Mouse (Mus musculus) MEL (cell line): ENCODE measurements around the gene Ctsf. TPM values are rescaled to one million over a fixed set of nuclear protein-coding genes. Genes with fewer than 3 reads are reported as not detected.

Experiments
- DNase-seq: peaks from one replicate; pipeline ENCODE4 v3.0.0; 2011; ENCODE audit warnings: low read depth, low spot score
- H3K27ac ChIP-seq: 2 replicates; pipeline ENCODE4 v1.5.1; 2012; ENCODE audit warnings: low read depth, mild to moderate bottlenecking, control low read depth, low read length, moderate library complexity; ENCODE audit not compliant: control insufficient read depth
- H3K27me3 ChIP-seq, 2 experiments: fragments of 150-350 bp in 1 of 2; sonication (generic) in 1 of 2; 2 replicates each; pipeline ENCODE4 v1.6.1; 2012; ENCODE audit warnings: low read length in 2 of 2, mild to moderate bottlenecking in 2 of 2, improper control_type of control experiment in 1 of 2, moderate library complexity in 1 of 2; ENCODE audit not compliant: insufficient read depth in 2 of 2, control insufficient read depth in 1 of 2
- H3K36me3 ChIP-seq, 2 experiments: 2 replicates each; pipeline ENCODE4 v1.6.1; 2012 to 2014; ENCODE audit warnings: low read length in 2 of 2, improper control_type of control experiment in 1 of 2, inconsistent platforms in 1 of 2, mild to moderate bottlenecking in 1 of 2; ENCODE audit not compliant: insufficient read depth in 2 of 2, control insufficient read depth in 1 of 2
- H3K4me1 ChIP-seq, 2 experiments: fragments of 150-350 bp in 1 of 2; sonication (generic) in 1 of 2; 2 replicates each; pipeline ENCODE4 v1.6.1; 2012; ENCODE audit warnings: low read length in 2 of 2, improper control_type of control experiment in 1 of 2, mild to moderate bottlenecking in 1 of 2; ENCODE audit not compliant: insufficient read depth in 2 of 2, control insufficient read depth in 1 of 2
- H3K4me3 ChIP-seq, 2 experiments: fragments of 150-350 bp in 1 of 2; sonication (generic) in 1 of 2; 2 replicates each; pipeline ENCODE4 v1.5.1; 2012; ENCODE audit warnings: low read depth in 2 of 2, low read length in 2 of 2, mild to moderate bottlenecking in 2 of 2, moderate library complexity in 2 of 2, control low read depth in 1 of 2, improper control_type of control experiment in 1 of 2; ENCODE audit not compliant: control insufficient read depth in 1 of 2, insufficient read depth in 1 of 2
- H3K79me2 ChIP-seq: 2 replicates; pipeline ENCODE4 v1.6.1; 2012; ENCODE audit warnings: mild to moderate bottlenecking, low read length, moderate library complexity; ENCODE audit not compliant: control insufficient read depth, poor library complexity, insufficient read depth
- H3K9ac ChIP-seq: 2 replicates; pipeline ENCODE4 v1.6.1; 2012; ENCODE audit warnings: low read depth, mild to moderate bottlenecking, control low read depth, low read length, moderate library complexity; ENCODE audit not compliant: control insufficient read depth, poor library complexity, severe bottlenecking
- H3K9me3 ChIP-seq: fragments of 150-350 bp; sonication (generic); replicated peaks from 2 replicates; pipeline ENCODE4 v1.6.1; 2012; ENCODE audit warnings: mild to moderate bottlenecking, low read length, improper control_type of control experiment, moderate library complexity; ENCODE audit not compliant: insufficient read depth
- CHD1 ChIP-seq: IDR thresholded peaks from 2 replicates; pipeline ENCODE4 v1.6.1; 2012; ENCODE audit warnings: low read depth, mild to moderate bottlenecking, inconsistent platforms, low read length, improper control_type of control experiment
- CHD2 ChIP-seq: IDR thresholded peaks from 2 replicates; pipeline ENCODE4 v1.6.1; 2011; ENCODE audit warnings: low read length, improper control_type of control experiment
- CTCF ChIP-seq, 3 experiments: IDR thresholded peaks in 2 of 3; conservative IDR thresholded peaks in 1 of 3; 2 replicates each; pipeline ENCODE4 v1.5.1; 2011 to 2012; ENCODE audit warnings: low read length in 3 of 3, low read depth in 2 of 3, mild to moderate bottlenecking in 2 of 3, improper control_type of control experiment in 1 of 3, inconsistent platforms in 1 of 3, mixed read lengths in 1 of 3, moderate library complexity in 1 of 3; ENCODE audit not compliant: control insufficient read depth in 1 of 3, insufficient read depth in 1 of 3, poor library complexity in 1 of 3, severe bottlenecking in 1 of 3
- E2F4 ChIP-seq: IDR thresholded peaks from 2 replicates; pipeline ENCODE4 v1.6.1; 2011; ENCODE audit warnings: low read depth, low read length, improper control_type of control experiment, borderline replicate concordance
- ELF1 ChIP-seq: IDR thresholded peaks from 2 replicates; pipeline ENCODE4 v1.6.1; 2014; ENCODE audit warnings: low read depth, mild to moderate bottlenecking, inconsistent platforms, low read length, improper control_type of control experiment, moderate library complexity
- ETS1 ChIP-seq: IDR thresholded peaks from 2 replicates; pipeline ENCODE4 v1.6.1; 2012; ENCODE audit warnings: low read depth, mild to moderate bottlenecking, inconsistent platforms, low read length, improper control_type of control experiment, moderate library complexity
- GABPA ChIP-seq: IDR thresholded peaks from 2 replicates; pipeline ENCODE4 v1.6.1; 2012; ENCODE audit warnings: low read depth, mild to moderate bottlenecking, inconsistent platforms, low read length, improper control_type of control experiment, moderate library complexity
- GATA1 ChIP-seq: IDR thresholded peaks from 2 replicates; pipeline ENCODE4 v1.6.1; 2011; ENCODE audit warnings: low read depth, low read length, improper control_type of control experiment
- HCFC1 ChIP-seq: IDR thresholded peaks from 2 replicates; pipeline ENCODE4 v1.6.1; 2012; ENCODE audit warnings: low read depth, mild to moderate bottlenecking, inconsistent platforms, low read length, improper control_type of control experiment, moderate library complexity
- JUND ChIP-seq: IDR thresholded peaks from 2 replicates; pipeline ENCODE4 v1.6.1; 2011; ENCODE audit warnings: low read depth, mild to moderate bottlenecking, improper control_type of control experiment, low read length
- MAFK ChIP-seq: IDR thresholded peaks from 2 replicates; pipeline ENCODE4 v1.6.1; 2011; ENCODE audit warnings: low read depth, mild to moderate bottlenecking, low read length, improper control_type of control experiment, borderline replicate concordance
- MAZ ChIP-seq: IDR thresholded peaks from 2 replicates; pipeline ENCODE4 v1.6.1; 2012; ENCODE audit warnings: low read depth, mild to moderate bottlenecking, inconsistent platforms, low read length, improper control_type of control experiment
- MYB ChIP-seq: IDR thresholded peaks from 2 replicates; pipeline ENCODE4 v1.6.1; 2011; ENCODE audit warnings: mild to moderate bottlenecking, low read depth, low read length, improper control_type of control experiment
- MYC ChIP-seq: IDR thresholded peaks from 2 replicates; pipeline ENCODE4 v1.6.1; 2011; ENCODE audit warnings: low read depth, mild to moderate bottlenecking, low read length, improper control_type of control experiment, moderate library complexity
- NRF1 ChIP-seq: IDR thresholded peaks from 2 replicates; pipeline ENCODE4 v1.6.1; 2014; ENCODE audit warnings: low read depth, mild to moderate bottlenecking, inconsistent platforms, low read length, improper control_type of control experiment, moderate library complexity; ENCODE audit not compliant: poor library complexity, insufficient read depth, severe bottlenecking
- POLR2A ChIP-seq, 2 experiments: IDR thresholded peaks; 2 replicates each; pipeline ENCODE4 v1.6.1; 2011 to 2012; ENCODE audit warnings: low read length in 2 of 2, mild to moderate bottlenecking in 2 of 2, control low read depth in 1 of 2, improper control_type of control experiment in 1 of 2, low read depth in 1 of 2, moderate library complexity in 1 of 2; ENCODE audit not compliant: control insufficient read depth in 1 of 2, insufficient read depth in 1 of 2, poor library complexity in 1 of 2
- POLR2AphosphoS2 ChIP-seq: IDR thresholded peaks from 2 replicates; pipeline ENCODE4 v1.6.1; 2011; ENCODE audit warnings: low read length, improper control_type of control experiment
- POLR2AphosphoS5 ChIP-seq: IDR thresholded peaks from 2 replicates; pipeline ENCODE4 v1.6.1; 2012; ENCODE audit warnings: low read depth, borderline replicate concordance, mild to moderate bottlenecking, inconsistent platforms, low read length, moderate library complexity, mixed read lengths
- RAD21 ChIP-seq: IDR thresholded peaks from 2 replicates; pipeline ENCODE4 v1.6.1; 2011; ENCODE audit warnings: mild to moderate bottlenecking, low read depth, low read length, improper control_type of control experiment
- RCOR1 ChIP-seq: IDR thresholded peaks from 2 replicates; pipeline ENCODE4 v1.6.1; 2012; ENCODE audit warnings: low read depth, mild to moderate bottlenecking, inconsistent platforms, low read length, improper control_type of control experiment
- SIN3A ChIP-seq: IDR thresholded peaks from 2 replicates; pipeline ENCODE4 v1.6.1; 2012; ENCODE audit warnings: low read length, improper control_type of control experiment, inconsistent platforms
- SMC3 ChIP-seq: IDR thresholded peaks from 2 replicates; pipeline ENCODE4 v1.6.1; 2011; ENCODE audit warnings: low read depth, low read length, improper control_type of control experiment
- TAL1 ChIP-seq: IDR thresholded peaks from 2 replicates; pipeline ENCODE4 v1.6.1; 2012; ENCODE audit warnings: mild to moderate bottlenecking, inconsistent platforms, low read length, moderate library complexity, mixed read lengths
- TCF12 ChIP-seq: IDR thresholded peaks from 2 replicates; pipeline ENCODE4 v1.6.1; 2014; ENCODE audit warnings: low read depth, mild to moderate bottlenecking, inconsistent platforms, low read length, improper control_type of control experiment, moderate library complexity
- UBTF ChIP-seq: IDR thresholded peaks from 2 replicates; pipeline ENCODE4 v1.6.1; 2012; ENCODE audit warnings: low read depth, mild to moderate bottlenecking, inconsistent platforms, low read length, improper control_type of control experiment, moderate library complexity, borderline replicate concordance; ENCODE audit not compliant: insufficient read depth
- USF1 ChIP-seq: IDR thresholded peaks from 2 replicates; pipeline ENCODE4 v1.6.1; 2014; ENCODE audit warnings: low read depth, mild to moderate bottlenecking, inconsistent platforms, low read length, improper control_type of control experiment, moderate library complexity
- ZC3H11A ChIP-seq: IDR thresholded peaks from 2 replicates; pipeline ENCODE4 v1.6.1; 2012; ENCODE audit warnings: low read depth, mild to moderate bottlenecking, inconsistent platforms, low read length, improper control_type of control experiment
- ZKSCAN1 ChIP-seq: IDR thresholded peaks from 2 replicates; pipeline ENCODE4 v1.6.1; 2012; ENCODE audit warnings: low read depth, mild to moderate bottlenecking, inconsistent platforms, low read length, improper control_type of control experiment, moderate library complexity
- ZNF384 ChIP-seq: IDR thresholded peaks from 2 replicates; pipeline ENCODE4 v1.6.1; 2012; ENCODE audit warnings: low read depth, mild to moderate bottlenecking, inconsistent platforms, low read length, improper control_type of control experiment
- polyA plus RNA-seq, 2 experiments: library from polyadenylated mRNA; stranded (reverse) in 1 of 2; unstranded in 1 of 2; fragments of >175 nt in 1 of 2; fragments of >200 nt in 1 of 2; gene quantifications; 2 replicates each; pipeline versions ENCODE4 v1.2.1 to v1.2.4; 2012; ENCODE audit warnings: low replicate concordance in 2 of 2, low read depth in 1 of 2; ENCODE audit not compliant: insufficient read length in 2 of 2, insufficient read depth in 1 of 2, missing spikeins in 1 of 2
- total RNA-seq: library from RNA; depleted of rRNA; stranded (reverse); fragments of 300-350 nt; gene quantifications from 2 replicates; pipeline ENCODE4 v1.2.3, GENCODE M21; 2012

The Ctsf gene
- total and polyA plus RNA-seq, 3 experiments, result not detected

DNA sequence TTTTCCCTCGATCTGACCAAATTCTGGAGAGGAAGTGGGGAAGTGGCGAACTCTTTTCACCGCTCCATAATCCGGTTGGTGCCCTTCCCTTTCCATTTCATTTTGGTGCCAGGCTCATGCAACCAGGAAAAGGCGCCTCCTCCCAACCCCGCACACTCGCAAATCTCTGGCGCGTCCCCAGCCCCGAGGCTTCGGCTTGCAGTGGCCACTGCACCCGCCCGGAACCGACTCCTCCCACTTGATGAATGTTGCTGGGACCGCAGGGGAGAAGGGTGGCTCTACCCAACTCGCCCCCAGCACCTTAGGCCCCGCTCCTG is 44.2 kb upstream of the Ctsf start:
- Histone ChIP-seq H3K9me3 (no peaks in the 10 kb centered on the region), H3K4me1 (peaks cover 0 to 4% of the 10 kb centered on the region in 2 experiments; a peak in 2 of 4 replicates), H3K36me3 (peaks cover 5 to 31% of the 10 kb centered on the region in 2 experiments), H3K79me2 (peaks cover 60% of the 10 kb centered on the region), H3K27me3 (no peaks in the 10 kb centered on the region), H3K27ac (peak overlapping the region; percentile 91; the same call in 1 of the 2 replicates)
- no peak for DNase-seq
- TF ChIP-seq UBTF (0 out of 2 replicates have a peak, but pooled peaks have one; percentile 33), ZNF384 (no peak)
- TF ChIP-seq, all 39 proteins: peak for 1
- H3K9ac ChIP-seq, result peak overlapping the region; percentile 88
- H3K4me3 ChIP-seq, result peak overlapping the region; percentile 67 to 68

DNA sequence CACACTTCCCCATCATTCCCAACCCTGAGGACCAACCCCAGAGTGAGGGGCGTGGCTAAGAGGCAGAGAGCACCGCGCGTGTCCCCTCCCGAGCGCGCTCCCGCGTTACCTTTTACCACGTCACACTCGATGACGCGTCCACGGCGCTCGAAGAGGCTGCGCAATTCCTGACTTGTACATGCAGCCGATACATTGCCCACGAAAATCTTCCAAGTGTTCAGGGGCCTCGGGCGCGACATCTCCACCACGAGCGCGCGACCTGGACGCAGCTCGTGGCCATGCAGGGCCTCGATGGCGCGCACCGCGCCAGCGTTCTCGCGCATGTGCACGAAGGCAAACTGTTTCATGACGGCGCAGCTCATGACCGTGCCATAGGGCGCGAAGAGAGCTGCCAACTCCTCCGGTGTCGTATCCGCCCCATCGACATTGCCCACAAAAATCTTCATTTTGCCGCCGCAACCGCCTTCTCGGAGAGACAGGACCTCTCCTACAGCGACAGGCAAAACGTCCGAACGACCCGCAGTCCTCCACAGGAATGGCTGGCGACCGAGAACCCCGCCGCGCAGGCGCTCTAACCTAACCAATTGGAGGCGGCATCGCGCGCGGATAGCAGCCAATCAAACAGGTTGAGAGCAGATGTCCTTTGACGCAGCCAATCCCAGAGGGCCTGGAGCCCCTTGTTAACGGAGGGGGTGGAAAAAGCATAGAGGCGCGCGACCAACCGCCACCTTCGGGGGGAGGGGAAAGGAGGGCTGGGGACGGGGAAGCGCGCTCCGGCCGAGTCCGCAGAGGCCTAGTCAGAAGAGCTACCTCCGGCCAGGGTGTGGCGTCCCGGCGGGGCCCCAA is 43.6 kb upstream of the Ctsf start, which contains the start of the genes Gm21992 and Rbm14:
TSS of gene Gm21992 (minus strand) at position 550 of the 846 bp plus-strand sequence.
TSS of gene Rbm14 (minus strand) at position 572 of the 846 bp plus-strand sequence.
- peak within 1 kb of the TSS; percentile 91 for H3K27ac ChIP-seq
- no peaks in the 10 kb centered on the region for H3K27me3 ChIP-seq
- no peaks in the 10 kb centered on the region for H3K9me3 ChIP-seq
- peak; percentile 96 to 100 for TF ChIP-seq POLR2A (IDR thresholded peaks at IDR 0.05; ENCODE audit: control insufficient read depth in 1 of 2, insufficient read depth in 1 of 2, low read depth in 1 of 2, low read length in 2 of 2, poor library complexity in 1 of 2)
- TF ChIP-seq NRF1, result peak; percentile 79
- peak; percentile 20; the same call in 1 of the 2 replicates for TF ChIP-seq MAZ
- TF ChIP-seq HCFC1, result peak; percentile 79
- peak; percentile 15; the same call in 1 of the 2 replicates for TF ChIP-seq ETS1
- TF ChIP-seq CTCF (IDR thresholded peaks at IDR 0.05 in 2 of 3, conservative IDR thresholded peaks at IDR 0.05 in 1 of 3; ENCODE audit: control insufficient read depth in 1 of 3, insufficient read depth in 1 of 3, low read depth in 2 of 3, low read length in 3 of 3, poor library complexity in 1 of 3, severe bottlenecking in 1 of 3), result no peak
- TF ChIP-seq E2F4, result no peak
- no peak for TF ChIP-seq ZKSCAN1
- no peak for TF ChIP-seq GATA1
- no peak for TF ChIP-seq ZC3H11A
- peak; percentile 67; the same call in 1 of the 2 replicates for TF ChIP-seq MYC
- TF ChIP-seq USF1, result peak; percentile 35; the same call in 1 of the 2 replicates
- TF ChIP-seq MYB, result peak; percentile 86
- TF ChIP-seq MAFK, result no peak
- peak; percentile 75 for TF ChIP-seq SIN3A
- TF ChIP-seq ELF1, result 0 out of 2 replicates have a peak, but pooled peaks have one; percentile 30
- no peak for TF ChIP-seq TAL1
- TF ChIP-seq ZNF384, result no peak
- TF ChIP-seq POLR2AphosphoS2, result peak; percentile 99
- peak; percentile 73 for TF ChIP-seq TCF12
- TF ChIP-seq UBTF, result no peak
- no peak for TF ChIP-seq RAD21
- peak; percentile 54; the same call in 1 of the 2 replicates for TF ChIP-seq CHD2
- TF ChIP-seq CHD1, result no peak
- TF ChIP-seq SMC3, result no peak
- no peak for TF ChIP-seq JUND
- TF ChIP-seq GABPA, result no peak
- 0 out of 2 replicates have a peak, but pooled peaks have one; percentile 7 for TF ChIP-seq RCOR1
- peak; percentile 76; the same call in 1 of the 2 replicates for TF ChIP-seq POLR2AphosphoS5

More for the DNA sequence above, 43.6 kb upstream of the Ctsf start, which contains the start of the genes Gm21992 and Rbm14:
- Histone ChIP-seq H3K4me1 (peaks cover 0 to 4% of the 10 kb centered on the region in 2 experiments; a peak in 2 of 4 replicates), H3K4me3 (peak within 1 kb of the TSS; percentile 74 to 78), H3K79me2 (peaks cover 54% of the 10 kb centered on the region), H3K9ac (peak within 1 kb of the TSS; percentile 88), H3K36me3 (peaks cover 5 to 26% of the 10 kb centered on the region in 2 experiments)
- DNase-seq, result peak; percentile 99
